24 mouse cellular contexts compared by ENCODE assay signal in the genomic region with DNA sequence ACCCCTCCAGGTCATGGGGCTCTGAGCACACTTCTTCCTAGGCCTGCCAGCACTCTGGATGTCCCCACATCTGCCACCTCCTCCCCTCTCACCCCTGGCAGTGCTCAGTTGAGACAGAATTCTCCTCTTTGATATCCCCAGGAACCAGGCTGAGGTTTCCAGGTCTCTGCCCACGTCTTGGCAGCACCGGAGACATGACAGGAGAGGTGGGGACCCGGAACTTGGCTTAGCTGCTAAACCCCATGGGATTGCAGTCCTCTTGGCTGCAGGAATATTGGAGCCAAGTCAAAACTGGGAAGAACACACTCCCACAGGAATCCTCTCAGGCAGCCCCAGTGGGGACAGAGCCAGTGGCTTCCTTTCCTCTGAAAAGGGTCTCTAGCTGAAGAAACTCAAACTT. TPM values are rescaled to one million over a fixed set of nuclear protein-coding genes. Genes with fewer than 3 reads are reported as not detected.
DNase-seq lines count a peak whose midpoint lies in the region; TF ChIP-seq lines count a peak whose summit lies in the region.
"Had no signal": no experiment of that assay in that cellular context is flagged by ENCODE, and none has a peak within 500 bp of the region (broad histone marks: within the 10 kb centered on the region; RNA-seq: fewer than 3 reads in every experiment).

No protein-coding gene starts in this region.

- H3K27me3 ChIP-seq in kidney, adult 2 months (replicated peaks; ENCODE audit: control insufficient read depth, insufficient read depth, low read length) = no peaks in the 10 kb centered on the region
- H3K27me3 ChIP-seq: limb, embryonic 15.5 days; midbrain, embryonic 15.5 days; neural tube, embryonic 15.5 days had no signal

- no peak for TF ChIP-seq POLR2A in kidney, adult 2 months (IDR thresholded peaks at IDR 0.05; ENCODE audit: low read depth, low read length)

- H3K27ac ChIP-seq in kidney, adult 2 months (ENCODE audit: insufficient read depth, low read depth, low read length) = no peak overlapping the region
- H3K27ac ChIP-seq: heart, embryonic 15.5 days; hindbrain, embryonic 14.5 days; limb, embryonic 15.5 days; liver, embryonic 14.5 days; midbrain, embryonic 15.5 days; neural tube, embryonic 15.5 days had no signal

- 48% methylated on average over 3 of the region's 3 CpGs for WGBS in kidney, adult 2 months

- intact Hi-C loops in heart, postnatal 25 days (cut with DNase I) = no loop called here

- DNase-seq in adrenal gland, postnatal 14 days = peak; percentile 29
- DNase-seq in adrenal gland, postnatal 4 days (ENCODE audit: low spot score in 2 of 2) = no peak
- DNase-seq in heart, adult 11 months = peak; percentile 93
- DNase-seq in heart, postnatal 25 days (ENCODE audit: low spot score) = no peak
- peak; percentile 30 for DNase-seq in kidney, adult 2 months
- DNase-seq in kidney, postnatal 10 days = no peak
- no peak for DNase-seq in left cerebral cortex, adult 11 months (ENCODE audit: low spot score)
- DNase-seq: cerebellum, adult 11 months; cerebellum, adult 9-10 months; cerebellum, postnatal 36 days; kidney, adult 18-20 months; kidney, postnatal 4 days; left cerebral cortex, postnatal 4 days; lung, adult 2 months; lung, postnatal 10 days; retina, postnatal 1 day; right cerebral cortex, postnatal 14 days; thymus, postnatal 4 days had no signal

- no peak for TF ChIP-seq CTCF in kidney, adult 2 months (conservative IDR thresholded peaks at IDR 0.05; ENCODE audit: insufficient read depth, insufficient read length, low read depth, low read length)

- no peaks in the 10 kb centered on the region for H3K4me1 ChIP-seq in kidney, adult 2 months (ENCODE audit: control insufficient read depth, insufficient read depth, low read length)
- H3K4me1 ChIP-seq: midbrain, embryonic 15.5 days; neural tube, embryonic 15.5 days had no signal

- H3K4me3 ChIP-seq in kidney, adult 2 months (ENCODE audit: insufficient read depth, low read depth, low read length) = no peak overlapping the region
- H3K4me3 ChIP-seq: heart, embryonic 15.5 days; limb, embryonic 15.5 days; midbrain, embryonic 15.5 days; neural tube, embryonic 15.5 days had no signal

- H3K36me3 ChIP-seq in kidney, adult 2 months (ENCODE audit: control insufficient read depth, insufficient read depth, low read length) = no peaks in the 10 kb centered on the region
- H3K36me3 ChIP-seq: heart, embryonic 15.5 days; limb, embryonic 15.5 days; midbrain, embryonic 15.5 days; neural tube, embryonic 15.5 days had no signal

RNA-seq across cellular contexts. Expression of a gene that starts 24.4 kb away (rescaled TPM):
- total RNA-seq in adrenal gland, postnatal 14 days (2021) = 32.3 and 38.2 TPM in 2 replicates
- total RNA-seq in adrenal gland, postnatal 4 days (2021) = 10 to 100 TPM; 71.7 to 73.5 TPM
- total RNA-seq in heart, postnatal 25 days (2021) = 10 to 100 TPM; 71.8 to 76.3 TPM
- 12.6 and 18.0 TPM in 2 replicates for polyA plus RNA-seq in kidney, adult 2 months (2012; rRNA removed)

RNA-seq across cellular contexts. Expression of a gene that starts 31.4 kb away (rescaled TPM):
- 6.3 and 7.4 TPM in 2 replicates for total RNA-seq in adrenal gland, postnatal 14 days (2021)
- 10 to 100 TPM; 12.9 to 17.8 TPM for total RNA-seq in adrenal gland, postnatal 4 days (2021)
- 10 to 100 TPM; 13.0 to 15.1 TPM for total RNA-seq in heart, postnatal 25 days (2021)
- 43.5 and 46.7 TPM in 2 replicates for polyA plus RNA-seq in kidney, adult 2 months (2012; rRNA removed)

Comparison
In these comparisons a context has a peak if more than half of its experiments do, and no peak if none do; other contexts are left out.
1. DNase-seq: peak in adrenal gland, postnatal 14 days (single experiment), heart, adult 11 months (single experiment) and kidney, adult 2 months (single experiment); none in adrenal gland, postnatal 4 days (0 of 2), heart, postnatal 25 days (single experiment), kidney, postnatal 10 days (single experiment) and left cerebral cortex, adult 11 months (single experiment).